Mouse (Mus musculus): ENCODE results near the gene Cacna1e. TPM values are rescaled to one million over a fixed set of nuclear protein-coding genes. Genes with fewer than 3 reads are reported as not detected.

Cacna1e gene
- polyA plus RNA-seq, 1 experiment from 2014 or later: 0.29 TPM

GRCm38 (mm10) chr1:154730411-154730961, 153.8 kb downstream of the Cacna1e start:
- no peak overlapping the region for H3K27ac ChIP-seq (ENCODE audit: poor library complexity, severe bottlenecking)
- H3K4me2 ChIP-seq: no peak overlapping the region
- peaks cover 44% of the 10 kb centered on the region for H3K27me3 ChIP-seq (replicated peaks)
- no peaks in the 10 kb centered on the region for H3K9me3 ChIP-seq (replicated peaks)
- H3K36me3 ChIP-seq: no peaks in the 10 kb centered on the region
- 73% methylated on average over 7 of the region's 7 CpGs for WGBS
- no peak overlapping the region for H3K4me3 ChIP-seq
- ATAC-seq (ENCODE audit: insufficient number of reproducible peaks, low FRiP score): no peak
- H3K4me1 ChIP-seq (replicated peaks): peaks cover 16% of the 10 kb centered on the region
- H3K9ac ChIP-seq: no peak overlapping the region

- Histone ChIP-seq H3K4me1 (replicated peaks) (peaks cover 16% of the 10 kb centered on the region), H3K9ac (no peak overlapping the region), H3K4me2 (no peak overlapping the region), H3K36me3 (no peaks in the 10 kb centered on the region), H3K4me3 (no peak overlapping the region), H3K27me3 (replicated peaks) (peaks cover 55% of the 10 kb centered on the region), H3K27ac (ENCODE audit: poor library complexity, severe bottlenecking) (no peak overlapping the region), H3K9me3 (replicated peaks) (no peaks in the 10 kb centered on the region)
- no peak for ATAC-seq (ENCODE audit: insufficient number of reproducible peaks, low FRiP score)
- whole genome bisulfite sequencing: 57% methylated on average over 6 of the region's 6 CpGs
Measured at GRCm38 (mm10) chr1:154729269-154729980, 154.9 kb downstream of the Cacna1e start.

- H3K4me3 ChIP-seq: no peak overlapping the region
- 46% methylated on average over 5 of the region's 5 CpGs for whole genome bisulfite sequencing
- no peak overlapping the region for H3K4me2 ChIP-seq
- no peak overlapping the region for H3K27ac ChIP-seq (ENCODE audit: poor library complexity, severe bottlenecking)
- peaks cover 63% of the 10 kb centered on the region for H3K27me3 ChIP-seq (replicated peaks)
- peaks cover 19% of the 10 kb centered on the region for H3K4me1 ChIP-seq (replicated peaks)
- H3K36me3 ChIP-seq: no peaks in the 10 kb centered on the region
- no peak for ATAC-seq (ENCODE audit: insufficient number of reproducible peaks, low FRiP score)
- no peak overlapping the region for H3K9ac ChIP-seq
- H3K9me3 ChIP-seq (replicated peaks): no peaks in the 10 kb centered on the region
Measured at GRCm38 (mm10) chr1:154728682-154729081, 155.6 kb downstream of the Cacna1e start.

GRCm38 (mm10) chr1:154727696-154728095, 156.6 kb downstream of the Cacna1e start:
- no peak overlapping the region for H3K4me3 ChIP-seq
- peaks cover 20% of the 10 kb centered on the region for H3K4me1 ChIP-seq (replicated peaks)
- H3K27me3 ChIP-seq (replicated peaks): peaks cover 67% of the 10 kb centered on the region
- no peaks in the 10 kb centered on the region for H3K36me3 ChIP-seq
- H3K9me3 ChIP-seq (replicated peaks): no peaks in the 10 kb centered on the region
- no peak overlapping the region for H3K27ac ChIP-seq (ENCODE audit: poor library complexity, severe bottlenecking)
- WGBS: 74% methylated on average over 8 of the region's 8 CpGs
- H3K4me2 ChIP-seq: no peak overlapping the region
- ATAC-seq (ENCODE audit: insufficient number of reproducible peaks, low FRiP score): no peak
- no peak overlapping the region for H3K9ac ChIP-seq

GRCm38 (mm10) chr1:154726361-154727161, 157.7 kb downstream of the Cacna1e start:
- ATAC-seq (ENCODE audit: insufficient number of reproducible peaks, low FRiP score): no peak; the same call in 1 of the 2 replicates
- Histone ChIP-seq H3K4me2 (peak overlapping the region; percentile 74), H3K27me3 (replicated peaks) (peaks cover 68% of the 10 kb centered on the region), H3K9me3 (replicated peaks) (no peaks in the 10 kb centered on the region), H3K36me3 (no peaks in the 10 kb centered on the region), H3K4me1 (replicated peaks) (peaks cover 20% of the 10 kb centered on the region), H3K4me3 (peak overlapping the region; percentile 46), H3K9ac (0 out of 2 replicates have a peak overlapping the region, but pooled peaks have one; percentile 24), H3K27ac (ENCODE audit: poor library complexity, severe bottlenecking) (no peak overlapping the region)
- WGBS: 2% methylated on average over 45 of the region's 45 CpGs

GRCm38 (mm10) chr1:154725356-154726320, 158.7 kb downstream of the Cacna1e start:
- Histone ChIP-seq H3K9me3 (replicated peaks) (no peaks in the 10 kb centered on the region), H3K27me3 (replicated peaks) (peaks cover 68% of the 10 kb centered on the region), H3K27ac (ENCODE audit: poor library complexity, severe bottlenecking) (no peak overlapping the region), H3K36me3 (no peaks in the 10 kb centered on the region), H3K4me2 (peak overlapping the region; percentile 74), H3K9ac (no peak overlapping the region), H3K4me1 (replicated peaks) (peaks cover 20% of the 10 kb centered on the region), H3K4me3 (peak overlapping the region; percentile 46)
- no peak for ATAC-seq (ENCODE audit: insufficient number of reproducible peaks, low FRiP score)
- 28% methylated on average over 35 of the region's 35 CpGs for WGBS

- WGBS: 7% methylated on average over 19 of the region's 19 CpGs
- no peak overlapping the region for H3K27ac ChIP-seq (ENCODE audit: poor library complexity, severe bottlenecking)
- H3K36me3 ChIP-seq: no peaks in the 10 kb centered on the region
- no peak overlapping the region for H3K4me3 ChIP-seq
- no peaks in the 10 kb centered on the region for H3K9me3 ChIP-seq (replicated peaks)
- no peak overlapping the region for H3K9ac ChIP-seq
- H3K27me3 ChIP-seq (replicated peaks): peaks cover 64% of the 10 kb centered on the region
- peak overlapping the region; percentile 41 for H3K4me2 ChIP-seq
- no peak for ATAC-seq (ENCODE audit: insufficient number of reproducible peaks, low FRiP score)
- H3K4me1 ChIP-seq (replicated peaks): peaks cover 20% of the 10 kb centered on the region
Measured at GRCm38 (mm10) chr1:154723537-154724286, 160.6 kb downstream of the Cacna1e start.

- Histone ChIP-seq H3K36me3 (no peaks in the 10 kb centered on the region), H3K9me3 (replicated peaks) (no peaks in the 10 kb centered on the region), H3K4me3 (no peak overlapping the region), H3K4me1 (replicated peaks) (peaks cover 20% of the 10 kb centered on the region), H3K27ac (ENCODE audit: poor library complexity, severe bottlenecking) (no peak overlapping the region), H3K9ac (no peak overlapping the region), H3K27me3 (replicated peaks) (peaks cover 57% of the 10 kb centered on the region), H3K4me2 (peak overlapping the region; percentile 41)
- no peak for ATAC-seq (ENCODE audit: insufficient number of reproducible peaks, low FRiP score)
- WGBS: 36% methylated on average over 6 of the region's 6 CpGs
Measured at GRCm38 (mm10) chr1:154723078-154723477, 161.2 kb downstream of the Cacna1e start.

GRCm38 (mm10) chr1:154715596-154715995, 168.7 kb downstream of the Cacna1e start:
- WGBS: 64% methylated on average over 7 of the region's 7 CpGs
- Histone ChIP-seq H3K36me3 (no peaks in the 10 kb centered on the region), H3K9me3 (replicated peaks) (no peaks in the 10 kb centered on the region), H3K4me2 (no peak overlapping the region), H3K27ac (ENCODE audit: poor library complexity, severe bottlenecking) (no peak overlapping the region), H3K4me3 (no peak overlapping the region), H3K27me3 (replicated peaks) (0 out of 2 replicates have a peak, but pooled peaks cover 2% of the 10 kb centered on the region), H3K9ac (no peak overlapping the region), H3K4me1 (replicated peaks) (no peaks in the 10 kb centered on the region)
- no peak for ATAC-seq (ENCODE audit: insufficient number of reproducible peaks, low FRiP score)

- Histone ChIP-seq H3K27ac (ENCODE audit: poor library complexity, severe bottlenecking) (no peak overlapping the region), H3K4me2 (no peak overlapping the region), H3K36me3 (no peaks in the 10 kb centered on the region), H3K27me3 (replicated peaks) (no peaks in the 10 kb centered on the region), H3K4me1 (replicated peaks) (no peaks in the 10 kb centered on the region), H3K9me3 (replicated peaks) (no peaks in the 10 kb centered on the region), H3K4me3 (no peak overlapping the region), H3K9ac (no peak overlapping the region)
- ATAC-seq (ENCODE audit: insufficient number of reproducible peaks, low FRiP score): no peak
- 76% methylated on average over 4 of the region's 4 CpGs for WGBS
Measured at GRCm38 (mm10) chr1:154712747-154713146, 171.6 kb downstream of the Cacna1e start.
